Mouse (Mus musculus): ENCODE results near the gene Irf9. TPM values are rescaled to one million over a fixed set of nuclear protein-coding genes. Genes with fewer than 3 reads are reported as not detected.

Irf9 gene
- polyA plus RNA-seq, 1 experiment from 2014 or later = 9.2 TPM

DNA sequence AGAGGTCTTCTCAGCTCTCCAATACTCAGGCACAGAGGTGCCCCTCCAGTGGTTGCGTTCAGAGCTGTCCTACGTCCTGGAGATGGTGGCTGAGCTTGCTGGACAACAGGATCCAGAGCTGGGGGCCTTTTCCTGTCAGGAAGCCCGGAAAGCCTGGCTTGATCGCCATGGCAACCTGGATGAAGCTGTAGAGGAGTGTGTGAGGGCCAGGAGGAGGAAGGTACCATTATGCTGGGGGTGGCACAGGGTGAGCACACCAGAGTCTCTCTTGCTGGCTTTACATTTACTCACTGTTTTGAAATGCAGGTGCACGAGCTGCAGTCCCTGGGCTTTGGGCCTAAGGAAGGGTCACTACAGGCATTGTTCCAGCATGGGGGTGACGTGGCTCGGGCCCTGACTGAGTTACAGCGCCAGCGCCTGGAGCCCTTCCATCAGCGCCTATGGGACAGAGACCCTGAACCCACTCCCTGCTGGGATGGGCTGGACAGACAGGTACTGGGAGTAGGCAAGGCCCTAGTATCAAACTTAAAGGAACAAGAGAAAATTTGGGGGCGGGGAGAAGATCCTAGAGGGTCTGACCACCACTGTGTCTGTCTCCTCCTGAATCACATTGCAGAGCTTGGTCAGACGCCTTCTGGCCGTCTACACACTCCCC, 7.2 kb upstream of the Irf9 start:
- no peak overlapping the region for H3K4me2 ChIP-seq
- peaks cover 74% of the 10 kb centered on the region for H3K36me3 ChIP-seq
- ATAC-seq (ENCODE audit: insufficient number of reproducible peaks, insufficient read depth, low FRiP score, low TSS enrichment, low read depth) = no peak
- H3K27ac ChIP-seq = no peak overlapping the region
- H3K4me3 ChIP-seq (replicated peaks) = no peak overlapping the region
- H3K27me3 ChIP-seq = no peaks in the 10 kb centered on the region
- peaks cover 17% of the 10 kb centered on the region for H3K4me1 ChIP-seq (replicated peaks)
- no peak overlapping the region; the same call in 1 of the 2 replicates for H3K9ac ChIP-seq (replicated peaks)
- no peaks in the 10 kb centered on the region for H3K9me3 ChIP-seq
- WGBS = 79% methylated on average over 13 of the region's 13 CpGs

DNA sequence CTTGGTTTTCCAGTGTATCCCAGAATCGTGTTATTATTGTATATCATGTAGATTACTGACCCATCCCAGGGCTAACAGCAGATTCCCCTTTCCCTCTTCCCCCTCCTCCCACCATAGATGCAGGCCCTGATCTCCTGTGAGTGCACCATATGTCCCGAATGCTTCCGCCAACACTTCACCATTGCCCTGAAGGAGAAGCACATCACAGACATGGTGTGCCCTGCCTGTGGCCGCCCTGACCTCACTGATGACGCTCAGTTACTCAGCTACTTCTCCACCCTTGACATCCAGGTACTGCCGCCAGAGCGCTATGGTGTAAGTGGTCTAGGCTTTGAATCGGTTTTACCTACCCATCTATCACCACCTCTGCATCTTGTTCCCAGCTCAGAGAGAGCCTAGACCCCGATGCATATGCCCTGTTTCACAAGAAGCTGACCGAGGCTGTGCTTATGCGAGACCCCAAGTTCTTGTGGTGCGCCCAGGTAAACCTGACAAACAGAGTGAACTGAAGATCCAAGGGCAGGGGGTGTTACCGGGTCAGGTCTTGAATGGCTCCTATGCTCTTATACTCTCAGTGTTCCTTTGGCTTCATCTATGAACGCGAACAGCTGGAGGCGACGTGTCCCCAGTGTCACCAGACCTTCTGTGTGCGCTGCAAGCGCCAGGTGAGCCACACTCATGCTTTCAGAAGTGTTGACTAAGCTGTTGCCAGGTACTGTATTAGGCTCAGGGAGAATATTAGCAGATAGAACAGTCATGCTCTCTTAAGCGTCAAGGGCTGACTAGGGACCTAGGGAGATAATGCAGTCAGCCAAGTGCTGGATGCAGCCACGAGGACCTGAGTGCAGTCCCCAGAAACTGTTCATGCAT, 4.6 kb upstream of the Irf9 start:
- peaks cover 97% of the 10 kb centered on the region for H3K36me3 ChIP-seq
- 92% methylated on average over 21 of the region's 21 CpGs for WGBS
- ATAC-seq (ENCODE audit: insufficient number of reproducible peaks, insufficient read depth, low FRiP score, low TSS enrichment, low read depth) = no peak
- no peak overlapping the region for H3K27ac ChIP-seq
- no peak overlapping the region for H3K9ac ChIP-seq (replicated peaks)
- H3K27me3 ChIP-seq = no peaks in the 10 kb centered on the region
- H3K4me3 ChIP-seq (replicated peaks) = no peak overlapping the region
- no peak overlapping the region for H3K4me2 ChIP-seq
- H3K9me3 ChIP-seq = no peaks in the 10 kb centered on the region
- peaks cover under 1% of the 10 kb centered on the region; the same call in 1 of the 2 replicates for H3K4me1 ChIP-seq (replicated peaks)

DNA sequence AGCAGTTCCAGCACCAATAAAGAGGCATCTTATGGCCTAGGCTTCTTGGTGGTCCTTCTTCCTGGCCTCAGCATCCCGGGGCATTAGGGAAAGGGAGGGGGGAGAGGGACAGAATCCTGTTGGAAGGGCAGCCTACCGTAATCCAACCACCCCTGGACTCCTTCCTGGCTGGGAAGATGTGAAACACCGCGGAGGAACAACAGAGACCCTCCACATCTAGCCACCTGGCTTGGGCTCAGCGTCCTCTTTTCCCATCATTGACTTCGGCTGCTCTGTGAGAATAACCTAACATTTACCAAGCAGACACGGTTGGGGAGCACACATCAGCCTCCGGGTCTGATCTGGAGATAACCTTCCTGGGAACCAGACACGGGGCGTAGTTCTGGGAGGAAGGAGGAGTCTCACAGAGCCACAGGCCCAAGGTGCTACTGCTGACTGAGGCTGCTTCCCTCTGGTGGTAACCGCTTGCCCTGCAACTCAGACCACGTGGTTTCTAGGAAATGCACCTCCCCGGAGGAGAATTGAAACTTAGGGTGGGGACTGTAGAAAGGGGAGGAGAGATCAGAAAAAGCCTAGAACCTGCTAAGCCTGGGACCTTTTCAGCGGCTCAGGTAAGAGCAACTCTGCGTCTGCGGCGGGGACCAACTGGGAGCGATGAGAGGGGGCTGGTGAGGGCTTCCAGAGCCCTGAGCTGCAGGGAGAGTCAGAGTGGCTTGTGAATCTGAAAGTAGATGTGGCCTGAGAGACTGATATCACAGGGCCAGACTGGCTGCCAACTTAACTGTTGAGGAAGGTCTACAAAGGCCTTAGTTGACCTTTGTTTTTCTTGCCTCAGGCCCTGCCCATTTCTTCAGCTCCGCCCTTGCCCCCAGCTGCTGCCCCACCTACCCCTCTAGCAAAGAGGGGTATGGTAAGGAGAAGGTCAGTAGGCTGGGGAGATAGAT, 534 bp downstream of the Irf9 start:
- peaks cover 6% of the 10 kb centered on the region for H3K4me1 ChIP-seq (replicated peaks)
- peaks cover 82% of the 10 kb centered on the region for H3K36me3 ChIP-seq
- H3K27me3 ChIP-seq = no peaks in the 10 kb centered on the region
- 13% methylated on average over 19 of the region's 19 CpGs for WGBS
- peak overlapping the region; percentile 56 for H3K9ac ChIP-seq (replicated peaks)
- ATAC-seq (ENCODE audit: insufficient number of reproducible peaks, insufficient read depth, low FRiP score, low TSS enrichment, low read depth) = peak; percentile 87
- H3K27ac ChIP-seq = peak overlapping the region; percentile 59
- H3K9me3 ChIP-seq = no peaks in the 10 kb centered on the region
- peak overlapping the region; percentile 57 for H3K4me2 ChIP-seq
- H3K4me3 ChIP-seq (replicated peaks) = peak overlapping the region; percentile 33

DNA sequence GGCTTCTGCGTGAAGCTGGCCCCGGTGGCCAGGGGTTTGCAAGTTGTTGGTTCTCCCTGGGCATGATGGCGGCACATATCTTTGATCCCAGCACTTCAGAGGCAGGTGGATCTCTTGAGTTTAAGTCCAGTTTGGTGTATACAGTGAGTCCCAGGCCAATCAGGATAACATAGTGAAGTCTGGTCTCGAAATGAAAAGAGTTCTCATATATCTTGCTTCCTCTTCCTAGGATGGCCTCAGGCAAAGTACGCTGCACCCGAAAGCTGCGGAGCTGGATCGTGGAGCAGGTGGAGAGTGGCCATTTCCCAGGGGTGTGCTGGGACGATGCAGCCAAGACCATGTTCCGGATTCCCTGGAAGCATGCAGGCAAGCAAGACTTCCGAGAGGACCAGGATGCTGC, 1.5 kb downstream of the Irf9 start:
- whole genome bisulfite sequencing = 87% methylated on average over 11 of the region's 11 CpGs
- peak overlapping the region; percentile 57; the same call in 1 of the 2 replicates for H3K4me2 ChIP-seq

DNA sequence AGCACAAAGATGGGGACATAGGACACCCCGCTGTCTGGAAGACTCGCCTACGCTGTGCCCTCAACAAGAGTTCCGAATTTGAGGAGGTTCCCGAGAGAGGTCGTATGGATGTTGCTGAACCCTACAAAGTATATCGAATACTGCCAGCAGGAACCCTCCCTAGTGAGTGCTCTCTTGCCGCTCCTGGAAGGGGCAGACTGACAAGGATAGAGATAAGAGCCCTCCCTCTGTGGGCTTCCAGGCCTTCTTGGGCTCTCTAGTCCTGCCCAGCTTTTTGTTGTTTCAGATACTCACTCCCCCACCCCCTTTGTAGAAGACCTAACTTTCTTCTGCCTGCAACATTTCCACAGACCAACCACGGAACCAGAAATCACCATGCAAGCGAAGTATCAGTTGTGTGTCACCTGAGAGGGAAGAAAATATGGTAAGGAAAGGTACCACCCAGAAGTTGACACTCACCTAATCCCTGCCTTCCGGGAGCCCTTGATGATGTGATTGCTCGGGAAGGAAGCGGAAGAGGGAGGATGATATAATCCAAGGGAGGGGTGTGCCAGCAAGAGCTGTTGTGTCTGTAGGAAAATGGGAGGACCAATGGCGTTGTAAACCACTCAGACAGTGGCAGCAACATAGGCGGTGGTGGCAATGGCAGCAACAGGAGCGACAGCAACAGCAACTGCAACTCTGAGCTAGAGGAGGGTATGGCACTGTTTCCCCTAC, 2.5 kb downstream of the Irf9 start:
- Histone ChIP-seq H3K27ac (no peak overlapping the region), H3K27me3 (no peaks in the 10 kb centered on the region), H3K36me3 (peaks cover 75% of the 10 kb centered on the region), H3K9me3 (no peaks in the 10 kb centered on the region), H3K4me2 (no peak overlapping the region), H3K4me3 (replicated peaks) (no peak overlapping the region), H3K9ac (replicated peaks) (no peak overlapping the region), H3K4me1 (replicated peaks) (peaks cover 6% of the 10 kb centered on the region)
- ATAC-seq (ENCODE audit: insufficient number of reproducible peaks, insufficient read depth, low FRiP score, low TSS enrichment, low read depth) = no peak
- WGBS = 91% methylated on average over 16 of the region's 16 CpGs

More for the DNA sequence above, 1.5 kb downstream of the Irf9 start:
- no peak overlapping the region for H3K27ac ChIP-seq
- no peak overlapping the region for H3K4me3 ChIP-seq (replicated peaks)
- H3K27me3 ChIP-seq = no peaks in the 10 kb centered on the region
- H3K4me1 ChIP-seq (replicated peaks) = peaks cover 6% of the 10 kb centered on the region
- no peak for ATAC-seq (ENCODE audit: insufficient number of reproducible peaks, insufficient read depth, low FRiP score, low TSS enrichment, low read depth)
- H3K9me3 ChIP-seq = no peaks in the 10 kb centered on the region
- H3K36me3 ChIP-seq = peaks cover 82% of the 10 kb centered on the region
- no peak overlapping the region for H3K9ac ChIP-seq (replicated peaks)

DNA sequence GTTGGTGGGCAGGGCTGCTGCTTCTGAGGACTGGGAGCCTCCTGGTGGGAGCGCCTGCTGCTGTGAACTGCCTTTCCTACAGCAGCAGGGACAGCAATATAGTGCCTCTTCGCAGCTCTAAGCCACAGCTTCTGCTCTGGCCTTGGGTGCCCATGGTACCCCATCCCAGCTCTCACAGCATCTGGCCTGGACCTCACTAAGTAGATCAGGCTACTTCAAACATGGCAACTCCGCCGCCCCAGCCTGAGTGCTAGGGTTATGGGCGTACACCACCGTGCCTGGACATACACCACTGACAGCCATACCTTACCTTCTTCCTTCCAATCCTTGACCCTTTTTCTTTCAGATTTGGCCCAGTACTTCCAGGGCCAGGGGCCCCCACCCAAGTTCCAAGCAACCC, 5.0 kb downstream of the Irf9 start:
- no peak overlapping the region for H3K4me2 ChIP-seq
- peaks cover 51% of the 10 kb centered on the region for H3K36me3 ChIP-seq
- no peaks in the 10 kb centered on the region for H3K9me3 ChIP-seq
- no peak for ATAC-seq (ENCODE audit: insufficient number of reproducible peaks, insufficient read depth, low FRiP score, low TSS enrichment, low read depth)
- H3K4me1 ChIP-seq (replicated peaks) = peaks cover 6% of the 10 kb centered on the region
- H3K4me3 ChIP-seq (replicated peaks) = no peak overlapping the region
- WGBS = 96% methylated on average over 6 of the region's 6 CpGs
- H3K9ac ChIP-seq (replicated peaks) = no peak overlapping the region
- no peaks in the 10 kb centered on the region for H3K27me3 ChIP-seq
- no peak overlapping the region for H3K27ac ChIP-seq

DNA sequence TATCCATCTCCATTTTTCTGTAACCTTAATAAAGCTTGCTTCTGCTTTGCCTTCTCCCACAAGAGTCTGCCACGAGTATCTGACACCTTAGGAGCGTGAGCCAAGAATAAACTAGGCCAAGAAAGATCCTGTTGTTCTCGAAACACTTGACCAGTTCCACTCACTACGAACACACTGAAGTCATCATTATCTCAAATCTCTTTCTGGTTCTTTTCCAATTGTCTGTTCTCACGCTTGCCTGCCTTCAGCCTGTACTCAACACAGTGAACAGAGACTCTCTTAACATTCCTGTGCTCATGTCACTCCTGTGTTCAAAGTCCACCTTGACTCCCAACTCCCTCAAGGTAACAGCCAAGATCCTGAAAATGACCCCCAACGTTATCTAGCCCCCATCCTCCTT, 10.0 kb downstream of the Irf9 start:
- H3K9me3 ChIP-seq = no peaks in the 10 kb centered on the region
- H3K9ac ChIP-seq (replicated peaks) = no peak overlapping the region
- no peaks in the 10 kb centered on the region for H3K27me3 ChIP-seq
- peaks cover under 1% of the 10 kb centered on the region; the same call in 1 of the 2 replicates for H3K4me1 ChIP-seq (replicated peaks)
- peaks cover 19% of the 10 kb centered on the region for H3K36me3 ChIP-seq
- no peak overlapping the region for H3K4me3 ChIP-seq (replicated peaks)
- WGBS = 81% methylated on average over 6 of the region's 6 CpGs
- no peak for ATAC-seq (ENCODE audit: insufficient number of reproducible peaks, insufficient read depth, low FRiP score, low TSS enrichment, low read depth)
- H3K4me2 ChIP-seq = no peak overlapping the region
- H3K27ac ChIP-seq = no peak overlapping the region

DNA sequence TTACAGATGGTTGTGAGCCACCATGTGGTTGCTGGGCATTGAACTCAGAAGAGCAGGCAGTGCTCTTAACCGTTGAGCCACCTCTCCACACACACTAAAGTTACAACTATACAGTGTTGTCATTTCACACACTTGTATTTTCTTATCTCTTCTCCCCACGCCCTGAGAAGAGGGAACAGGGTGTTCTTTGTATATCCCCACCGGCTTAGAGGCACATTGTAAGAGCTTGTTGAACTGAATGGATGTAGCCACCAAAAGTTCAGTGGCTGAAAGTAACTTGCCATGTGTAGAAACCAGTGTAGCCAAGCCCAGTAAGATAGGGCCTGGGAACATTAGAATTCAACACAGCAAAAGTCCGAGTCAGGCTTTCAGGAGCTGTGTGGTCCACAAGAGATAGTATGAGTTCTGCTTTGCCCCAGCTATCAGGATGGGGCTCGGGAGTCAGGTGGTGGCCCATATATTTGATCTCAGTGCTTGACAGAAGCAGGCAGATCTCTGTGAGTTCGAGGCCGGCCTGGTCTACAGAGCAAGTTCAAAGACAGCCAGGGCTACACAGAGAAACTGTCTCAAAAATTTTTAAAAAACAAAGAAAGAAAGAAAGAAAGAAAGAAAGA, 11.3 kb downstream of the Irf9 start:
- H3K4me3 ChIP-seq (replicated peaks) = no peak overlapping the region
- no peak overlapping the region for H3K27ac ChIP-seq
- H3K9me3 ChIP-seq = no peaks in the 10 kb centered on the region
- WGBS = 81% methylated on average over 7 of the region's 7 CpGs
- peaks cover 7% of the 10 kb centered on the region for H3K4me1 ChIP-seq (replicated peaks)
- ATAC-seq (ENCODE audit: insufficient number of reproducible peaks, insufficient read depth, low FRiP score, low TSS enrichment, low read depth) = no peak
- H3K9ac ChIP-seq (replicated peaks) = no peak overlapping the region
- H3K36me3 ChIP-seq = peaks cover 6% of the 10 kb centered on the region
- H3K4me2 ChIP-seq = no peak overlapping the region
- H3K27me3 ChIP-seq = no peaks in the 10 kb centered on the region

DNA sequence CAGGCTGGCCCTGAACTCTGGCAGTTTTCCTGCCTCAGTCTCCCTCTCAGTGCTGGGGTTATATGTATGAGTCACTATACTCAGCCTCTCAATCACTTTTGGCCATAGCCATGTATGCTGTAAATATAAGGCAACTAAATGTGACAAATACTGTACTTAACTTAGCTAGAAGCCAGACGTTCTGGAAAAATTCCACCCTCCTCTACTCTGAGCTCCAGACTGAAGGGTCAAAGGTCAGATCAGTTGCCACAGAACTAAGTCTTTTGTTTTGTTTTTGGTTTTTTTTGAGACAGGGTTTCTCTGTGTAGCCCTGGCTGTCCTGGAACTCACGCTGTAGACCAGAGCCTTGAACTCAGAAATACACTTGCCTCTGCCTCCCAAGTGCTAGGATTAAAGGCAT, 12.5 kb downstream of the Irf9 start:
- no peaks in the 10 kb centered on the region for H3K36me3 ChIP-seq
- H3K27me3 ChIP-seq = no peaks in the 10 kb centered on the region
- peaks cover 7% of the 10 kb centered on the region for H3K4me1 ChIP-seq (replicated peaks)
- H3K27ac ChIP-seq = no peak overlapping the region
- H3K4me3 ChIP-seq (replicated peaks) = no peak overlapping the region
- H3K9me3 ChIP-seq = no peaks in the 10 kb centered on the region
- no peak overlapping the region for H3K9ac ChIP-seq (replicated peaks)
- WGBS = 53% methylated on average over 2 of the region's 2 CpGs
- H3K4me2 ChIP-seq = no peak overlapping the region
- no peak for ATAC-seq (ENCODE audit: insufficient number of reproducible peaks, insufficient read depth, low FRiP score, low TSS enrichment, low read depth)

DNA sequence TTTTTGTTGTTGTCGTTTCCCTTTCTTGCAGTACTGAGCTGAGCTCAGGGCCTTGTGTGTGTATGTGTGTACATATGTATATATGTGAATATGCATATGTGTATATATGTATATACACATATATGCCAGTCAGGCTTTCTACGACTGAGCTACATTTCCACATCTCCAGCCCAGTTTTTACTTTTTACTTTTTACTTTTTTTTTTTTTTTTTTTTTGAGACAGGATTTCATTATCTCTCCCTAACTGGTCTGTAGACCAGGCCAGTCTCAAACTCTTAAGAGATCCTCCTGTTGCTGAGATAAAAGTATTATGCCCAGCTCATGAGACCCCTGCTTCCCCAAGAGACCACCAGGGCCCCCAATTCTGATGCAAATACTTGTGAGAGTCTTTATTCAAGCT, 13.5 kb downstream of the Irf9 start:
- WGBS = 87% methylated on average over 2 of the region's 2 CpGs
- no peak overlapping the region for H3K4me2 ChIP-seq
- H3K4me3 ChIP-seq (replicated peaks) = no peak overlapping the region
- no peaks in the 10 kb centered on the region for H3K36me3 ChIP-seq
- H3K9me3 ChIP-seq = no peaks in the 10 kb centered on the region
- no peaks in the 10 kb centered on the region for H3K27me3 ChIP-seq
- H3K9ac ChIP-seq (replicated peaks) = no peak overlapping the region
- no peak overlapping the region for H3K27ac ChIP-seq
- ATAC-seq (ENCODE audit: insufficient number of reproducible peaks, insufficient read depth, low FRiP score, low TSS enrichment, low read depth) = no peak
- peaks cover 7% of the 10 kb centered on the region for H3K4me1 ChIP-seq (replicated peaks)

Measured in limb, embryonic 12.5 days (tissue).